Mouse (Mus musculus) right cerebral cortex, postnatal 36 days (tissue): Measurements from ENCODE around the gene Grin3a.
"Not testable (repeated sequence)": the region's sequence is repeated elsewhere in the genome, so short reads cannot be mapped to it uniquely, and the experiment has no call there.

ENCODE experiments used
- DNase-seq, 2 experiments: peaks; one replicate each; pipeline ENCODE4 v3.0.0; 2022; ENCODE audit warnings: low spot score in 2 of 2, mixed read lengths in 1 of 2

Gene Grin3a

DNA sequence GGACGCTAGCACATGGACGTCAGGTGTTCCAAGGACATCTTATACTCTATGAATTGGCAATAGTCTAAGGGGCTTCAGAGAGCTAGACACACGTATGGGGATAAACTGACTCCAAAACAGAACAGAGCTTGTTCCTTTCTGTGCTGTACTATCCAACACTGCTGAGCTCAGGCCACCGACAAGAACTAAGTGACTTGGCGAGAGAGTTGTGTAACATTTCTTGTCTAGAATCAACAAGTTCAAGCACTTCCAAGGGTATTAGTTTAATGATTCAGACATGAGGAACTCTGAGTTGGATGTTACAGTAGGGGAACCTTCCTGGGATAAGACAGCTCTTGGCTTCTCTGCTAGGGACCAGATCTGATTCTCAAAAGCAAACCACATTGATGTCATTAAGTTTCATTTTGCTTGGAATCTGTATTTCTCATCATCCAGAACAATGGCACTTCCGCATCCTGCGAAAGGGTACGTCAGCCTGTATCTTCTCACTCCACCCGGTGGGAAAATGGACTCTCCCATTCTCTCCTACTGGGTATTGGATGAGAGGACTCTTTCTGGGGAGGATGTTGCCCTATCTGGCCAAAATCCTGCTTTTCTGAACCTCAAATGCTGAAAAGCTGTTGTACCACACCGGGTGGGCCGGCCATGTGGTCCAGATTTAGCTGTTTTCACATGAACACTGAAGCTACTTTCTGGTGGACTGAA, 165.2 kb downstream of the Grin3a start:
- DNase-seq: no peak

- no peak for DNase-seq
Measured at GRCm38 (mm10) chr4:49676790-49677189, 168.8 kb downstream of the Grin3a start.

- no peak for DNase-seq
Measured at GRCm38 (mm10) chr4:49676071-49676470, 169.5 kb downstream of the Grin3a start.

DNA sequence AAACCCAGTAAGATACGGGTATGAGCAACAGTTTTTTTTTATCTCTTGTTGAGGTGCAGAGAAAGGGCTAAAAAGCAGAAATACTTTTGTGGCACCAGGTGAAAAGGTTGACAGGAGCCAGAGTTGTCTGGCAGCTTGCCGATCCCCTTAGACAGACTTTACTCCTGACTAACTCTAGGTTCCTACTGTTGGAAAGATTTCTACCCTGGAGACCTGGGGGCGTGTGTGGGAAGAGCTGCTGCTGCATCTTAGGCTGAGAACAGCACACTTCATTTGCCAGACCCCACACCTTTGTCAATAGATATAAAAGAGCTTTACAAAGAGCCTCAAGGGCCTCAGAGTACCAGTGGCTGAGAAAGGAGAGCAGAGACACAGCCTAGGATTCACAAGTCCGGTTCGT, 180.7 kb downstream of the Grin3a start:
- peak in 1 of 2 experiments; percentile 30 for DNase-seq

GRCm38 (mm10) chr4:49662231-49662630, 183.3 kb downstream of the Grin3a start:
- no peak for DNase-seq

- DNase-seq: no peak
Measured at GRCm38 (mm10) chr4:49661664-49662063, 183.9 kb downstream of the Grin3a start.

DNA sequence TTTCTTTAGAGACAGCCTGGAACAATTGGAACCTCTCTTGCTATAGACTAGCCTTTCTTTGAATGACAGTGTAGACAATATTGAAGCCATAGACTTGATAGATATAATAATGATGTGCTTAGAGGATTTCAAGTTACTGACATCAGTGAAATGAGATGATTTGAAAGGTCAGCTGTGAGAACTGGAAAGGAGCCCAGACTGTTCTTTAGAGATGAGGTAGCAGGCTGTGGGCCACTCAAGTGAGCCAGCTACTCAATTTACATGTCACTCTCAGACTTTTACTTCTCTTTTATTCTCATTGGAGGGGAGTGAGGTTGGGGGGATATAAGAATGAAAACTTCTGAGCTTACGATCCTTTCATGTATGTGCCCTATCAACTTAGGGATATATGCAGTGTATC, 186.1 kb downstream of the Grin3a start:
- no peak for DNase-seq

- no peak for DNase-seq
Measured at GRCm38 (mm10) chr4:49639913-49640312, 205.6 kb downstream of the Grin3a start.

DNA sequence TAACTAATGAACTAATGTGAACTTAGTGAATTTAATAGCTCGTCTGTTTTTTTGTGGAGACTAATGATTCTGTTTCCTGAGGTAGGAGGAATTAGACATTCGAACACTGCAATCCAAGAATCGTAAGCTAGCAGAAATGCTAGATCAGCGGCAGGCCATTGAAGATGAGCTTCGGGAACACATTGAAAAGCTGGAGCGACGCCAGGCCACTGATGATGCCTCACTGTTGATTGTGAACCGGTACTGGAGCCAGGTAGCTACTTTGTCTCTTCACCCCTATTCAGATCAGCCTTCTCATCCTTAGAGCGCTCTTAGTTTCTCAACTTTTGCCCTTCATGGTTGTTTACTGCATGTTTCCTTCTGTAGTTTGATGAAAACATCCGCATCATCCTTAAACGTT, 207.7 kb downstream of the Grin3a start:
- DNase-seq: no peak

- no peak for DNase-seq
Measured at GRCm38 (mm10) chr4:49632139-49632481, 213.4 kb downstream of the Grin3a start.

- peak; percentile 93 to 96 for DNase-seq
Measured at GRCm38 (mm10) chr4:49631319-49632138, 214.0 kb downstream of the Grin3a start, which contains the start of gene Rnf20. Gene Rnf20 (plus strand): TSS chr4:49632006.

DNA sequence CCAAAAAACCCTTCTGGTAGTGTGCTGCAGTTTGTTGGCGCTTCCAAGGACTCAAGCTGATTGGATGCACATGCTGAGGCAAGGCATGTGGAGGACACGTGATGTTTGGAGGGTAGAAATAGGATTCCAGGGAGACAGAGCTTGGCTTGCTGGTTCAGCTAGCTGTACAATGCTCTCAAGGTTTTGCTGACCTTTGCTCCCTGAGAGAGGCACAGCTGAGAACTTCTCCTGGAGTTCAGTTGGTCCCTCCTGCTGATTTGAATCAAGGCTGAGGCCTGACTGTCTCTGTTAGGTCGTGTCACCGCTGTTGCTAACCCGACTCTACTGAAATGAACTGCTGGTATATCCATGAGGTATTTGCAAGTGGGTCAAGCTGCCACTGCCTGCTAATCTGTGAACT, 216.6 kb downstream of the Grin3a start:
- DNase-seq: no peak

DNA sequence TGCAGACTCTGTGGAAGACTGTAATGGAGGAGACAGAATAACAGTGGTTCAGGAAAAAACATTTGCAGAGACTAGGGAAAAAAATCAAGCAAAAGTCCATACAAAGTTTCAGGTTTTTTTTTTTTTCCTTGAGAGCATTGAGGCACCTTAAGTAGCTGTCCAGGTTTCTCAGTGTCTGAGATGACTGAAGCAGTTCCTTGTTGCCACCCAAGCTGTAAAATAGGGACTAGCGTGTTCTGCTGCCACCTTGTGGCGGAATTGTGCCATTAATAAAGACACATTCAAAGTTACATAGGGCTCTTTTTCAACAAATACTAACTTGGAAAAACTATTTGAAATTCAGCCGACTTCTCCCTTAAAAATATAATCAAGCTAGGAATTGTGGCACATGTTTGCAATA, 218.6 kb downstream of the Grin3a start:
- DNase-seq: peak; percentile 46 to 65

- not testable (repeated sequence) for DNase-seq
Measured at GRCm38 (mm10) chr4:49624969-49625368, 220.6 kb downstream of the Grin3a start.

- no peak for DNase-seq
Measured at GRCm38 (mm10) chr4:49623916-49624315, 221.6 kb downstream of the Grin3a start.

DNA sequence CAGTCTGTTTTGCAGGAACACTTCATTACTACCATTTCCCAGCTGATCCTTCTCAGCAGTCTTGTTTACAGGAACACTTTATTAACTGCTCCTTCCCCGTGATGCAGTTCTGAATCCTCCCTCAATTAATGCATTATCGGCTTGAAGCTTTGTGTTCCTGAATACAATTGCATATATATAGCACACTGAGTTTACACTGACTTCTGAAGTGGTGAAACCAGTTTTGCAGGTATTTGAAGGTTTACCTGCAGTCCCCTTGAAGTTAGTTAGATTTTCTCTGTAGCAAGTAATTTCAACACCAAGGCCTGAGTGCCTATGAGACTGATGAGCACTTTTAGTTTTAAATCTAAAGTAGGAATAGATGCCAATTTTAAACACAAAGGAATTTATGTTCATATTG, 223.3 kb downstream of the Grin3a start:
- DNase-seq: no peak

DNA sequence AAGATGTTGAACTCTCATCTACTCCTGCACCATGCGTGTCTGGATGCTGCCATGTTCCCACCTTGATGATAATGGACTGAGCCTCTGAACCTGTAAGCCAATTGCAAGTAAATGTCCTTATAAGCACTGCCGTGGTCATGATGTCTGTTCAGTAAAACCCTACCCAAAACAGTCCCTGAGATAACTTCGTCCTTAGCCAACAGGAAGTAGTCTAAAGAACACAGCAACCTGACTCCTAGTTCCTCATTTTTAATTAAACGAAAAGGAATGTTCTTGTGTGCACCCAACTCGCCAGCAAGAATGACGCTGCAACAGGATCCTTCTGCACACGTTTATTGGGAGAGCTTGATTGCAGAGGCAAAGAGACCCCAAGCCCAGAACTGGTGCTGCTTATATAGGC, 225.7 kb downstream of the Grin3a start:
- DNase-seq: not testable (repeated sequence)

- no peak for DNase-seq
Measured at GRCm38 (mm10) chr4:49616924-49617323, 228.6 kb downstream of the Grin3a start.
